Mouse (Mus musculus): ENCODE measurements around the gene Luc7l2. TPM values are rescaled to one million over a fixed set of nuclear protein-coding genes. Genes with fewer than 3 reads are reported as not detected.

The Luc7l2 gene
- polyA plus RNA-seq, 1 experiment from 2014 or later, result 19.2 TPM

- peak; percentile 64 for ATAC-seq (ENCODE audit: low FRiP score, low TSS enrichment)
- Histone ChIP-seq H3K27me3 (ENCODE audit: control insufficient read depth, insufficient read depth, low read length) (no peaks in the 10 kb centered on the region; the same call in 1 of the 2 replicates), H3K9me3 (ENCODE audit: control insufficient read depth, low read length) (no peaks in the 10 kb centered on the region), H3K4me2 (replicated peaks; ENCODE audit: low read depth) (no peak overlapping the region), H3K36me3 (ENCODE audit: control insufficient read depth, insufficient read depth, low read length) (no peaks in the 10 kb centered on the region), H3K9ac (ENCODE audit: low read length) (no peak overlapping the region), H3K4me1 (replicated peaks; ENCODE audit: control insufficient read depth, insufficient read depth) (no peaks in the 10 kb centered on the region), H3K27ac (replicated peaks) (no peak overlapping the region), H3K4me3 (ENCODE audit: low read depth, low read length) (no peak overlapping the region)
- WGBS, result 41% methylated on average over 5 of the region's 5 CpGs
- no peak for DNase-seq (ENCODE audit: low spot score)
- no peak for TF ChIP-seq CTCF (IDR thresholded peaks at IDR 0.05; ENCODE audit: low read depth)
- no peak for TF ChIP-seq EP300 (optimal IDR thresholded peaks at IDR 0.05)
Observed at GRCm38 (mm10) chr6:38642593-38642992, 91.5 kb downstream of the Luc7l2 start.

- no peaks in the 10 kb centered on the region for H3K4me1 ChIP-seq (replicated peaks; ENCODE audit: control insufficient read depth, insufficient read depth)
- no peak overlapping the region for H3K27ac ChIP-seq (replicated peaks)
- H3K9ac ChIP-seq (ENCODE audit: low read length), result no peak overlapping the region
- ATAC-seq (ENCODE audit: low FRiP score, low TSS enrichment) (no peak), DNase-seq (ENCODE audit: low spot score) (no peak)
- no peaks in the 10 kb centered on the region for H3K36me3 ChIP-seq (ENCODE audit: control insufficient read depth, insufficient read depth, low read length)
- WGBS, result 70% methylated on average over 3 of the region's 3 CpGs
- no peak overlapping the region for H3K4me2 ChIP-seq (replicated peaks; ENCODE audit: low read depth)
- no peaks in the 10 kb centered on the region for H3K9me3 ChIP-seq (ENCODE audit: control insufficient read depth, low read length)
- no peaks in the 10 kb centered on the region; the same call in 1 of the 2 replicates for H3K27me3 ChIP-seq (ENCODE audit: control insufficient read depth, insufficient read depth, low read length)
- no peak overlapping the region for H3K4me3 ChIP-seq (ENCODE audit: low read depth, low read length)
- TF ChIP-seq EP300 (optimal IDR thresholded peaks at IDR 0.05) (no peak), CTCF (IDR thresholded peaks at IDR 0.05; ENCODE audit: low read depth) (no peak)
Observed at GRCm38 (mm10) chr6:38643039-38643438, 91.9 kb downstream of the Luc7l2 start.

DNA sequence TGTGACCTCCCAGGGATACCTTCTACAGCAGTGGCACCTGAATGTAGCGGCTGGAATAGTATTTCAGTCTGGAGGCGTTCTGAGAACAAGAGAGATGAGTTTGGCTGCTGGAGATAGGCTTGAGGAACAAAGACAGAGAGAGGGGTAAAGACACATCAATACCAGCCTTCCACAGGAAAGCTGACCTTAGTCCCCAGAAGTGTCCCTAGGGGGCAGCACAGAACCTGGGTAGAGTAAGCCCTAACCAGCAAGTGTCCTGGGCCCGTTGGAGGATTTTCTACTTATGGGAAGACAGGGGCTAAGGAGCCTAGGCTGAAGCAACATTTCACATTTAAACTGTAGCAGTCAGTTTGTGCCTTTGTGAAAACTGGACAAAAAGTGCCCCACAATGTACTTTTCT is 98.4 kb downstream of the Luc7l2 start:
- ATAC-seq (ENCODE audit: low FRiP score, low TSS enrichment), result no peak
- DNase-seq (ENCODE audit: low spot score), result no peak
- Histone ChIP-seq H3K4me3 (ENCODE audit: low read depth, low read length) (no peak overlapping the region), H3K27ac (replicated peaks) (no peak overlapping the region), H3K9ac (ENCODE audit: low read length) (no peak overlapping the region), H3K27me3 (ENCODE audit: control insufficient read depth, insufficient read depth, low read length) (no peaks in the 10 kb centered on the region), H3K36me3 (ENCODE audit: control insufficient read depth, insufficient read depth, low read length) (no peaks in the 10 kb centered on the region), H3K4me2 (replicated peaks; ENCODE audit: low read depth) (no peak overlapping the region), H3K9me3 (ENCODE audit: control insufficient read depth, low read length) (no peaks in the 10 kb centered on the region), H3K4me1 (replicated peaks; ENCODE audit: control insufficient read depth, insufficient read depth) (no peaks in the 10 kb centered on the region)
- 70% methylated on average over 3 of the region's 3 CpGs for WGBS
- no peak for TF ChIP-seq EP300 (optimal IDR thresholded peaks at IDR 0.05)
- TF ChIP-seq CTCF (IDR thresholded peaks at IDR 0.05; ENCODE audit: low read depth), result peak; percentile 44

GRCm38 (mm10) chr6:38650263-38650937 is 99.3 kb downstream of the Luc7l2 start:
- no peak overlapping the region for H3K4me2 ChIP-seq (replicated peaks; ENCODE audit: low read depth)
- H3K9ac ChIP-seq (ENCODE audit: low read length), result no peak overlapping the region
- DNase-seq (ENCODE audit: low spot score) (peak; percentile 74), ATAC-seq (ENCODE audit: low FRiP score, low TSS enrichment) (peak; percentile 68; the same call in 1 of the 2 replicates)
- no peaks in the 10 kb centered on the region for H3K4me1 ChIP-seq (replicated peaks; ENCODE audit: control insufficient read depth, insufficient read depth)
- H3K4me3 ChIP-seq (ENCODE audit: low read depth, low read length), result no peak overlapping the region
- H3K27me3 ChIP-seq (ENCODE audit: control insufficient read depth, insufficient read depth, low read length), result no peaks in the 10 kb centered on the region
- H3K36me3 ChIP-seq (ENCODE audit: control insufficient read depth, insufficient read depth, low read length), result no peaks in the 10 kb centered on the region
- TF ChIP-seq EP300 (optimal IDR thresholded peaks at IDR 0.05), result no peak
- TF ChIP-seq CTCF (IDR thresholded peaks at IDR 0.05; ENCODE audit: low read depth), result peak; percentile 98
- H3K9me3 ChIP-seq (ENCODE audit: control insufficient read depth, low read length), result no peaks in the 10 kb centered on the region
- 30% methylated on average over 14 of the region's 14 CpGs for WGBS
- no peak overlapping the region for H3K27ac ChIP-seq (replicated peaks)

Small RNA genes lying within 50 kb of the gene (microRNA-seq; reads per million reads assigned to microRNA genes)
- not detected for gene Mir7670

Other genes with a start within 250 kb of the Luc7l2 start
- 12.7 and 12.9 TPM in 2 replicates for gene Zc3hav1, start 196.7 kb upstream of the Luc7l2 start, polyA plus RNA-seq (2015; fragmentation: Nextera tagmentation; extraction: Ambion mirVana)
- 1.5 TPM in 2 replicates for gene Ttc26, start 169.9 kb upstream of the Luc7l2 start, polyA plus RNA-seq (2015; fragmentation: Nextera tagmentation; extraction: Ambion mirVana)
- gene Ubn2, start 117.4 kb upstream of the Luc7l2 start, polyA plus RNA-seq (2015; fragmentation: Nextera tagmentation; extraction: Ambion mirVana), result 5.3 and 6.7 TPM in 2 replicates
- gene Fmc1, start 17.8 kb upstream of the Luc7l2 start, polyA plus RNA-seq (2015; fragmentation: Nextera tagmentation; extraction: Ambion mirVana), result 157 and 166 TPM in 2 replicates
- gene Klrg2, start 85.9 kb downstream of the Luc7l2 start, polyA plus RNA-seq (2015; fragmentation: Nextera tagmentation; extraction: Ambion mirVana), result 4.5 and 5.9 TPM in 2 replicates
- 0.55 and 1.7 TPM in 2 replicates for gene Clec2l, start 111.7 kb downstream of the Luc7l2 start, polyA plus RNA-seq (2015; fragmentation: Nextera tagmentation; extraction: Ambion mirVana)